ENCODE assay signal across 8 mouse cellular contexts in the genomic region with DNA sequence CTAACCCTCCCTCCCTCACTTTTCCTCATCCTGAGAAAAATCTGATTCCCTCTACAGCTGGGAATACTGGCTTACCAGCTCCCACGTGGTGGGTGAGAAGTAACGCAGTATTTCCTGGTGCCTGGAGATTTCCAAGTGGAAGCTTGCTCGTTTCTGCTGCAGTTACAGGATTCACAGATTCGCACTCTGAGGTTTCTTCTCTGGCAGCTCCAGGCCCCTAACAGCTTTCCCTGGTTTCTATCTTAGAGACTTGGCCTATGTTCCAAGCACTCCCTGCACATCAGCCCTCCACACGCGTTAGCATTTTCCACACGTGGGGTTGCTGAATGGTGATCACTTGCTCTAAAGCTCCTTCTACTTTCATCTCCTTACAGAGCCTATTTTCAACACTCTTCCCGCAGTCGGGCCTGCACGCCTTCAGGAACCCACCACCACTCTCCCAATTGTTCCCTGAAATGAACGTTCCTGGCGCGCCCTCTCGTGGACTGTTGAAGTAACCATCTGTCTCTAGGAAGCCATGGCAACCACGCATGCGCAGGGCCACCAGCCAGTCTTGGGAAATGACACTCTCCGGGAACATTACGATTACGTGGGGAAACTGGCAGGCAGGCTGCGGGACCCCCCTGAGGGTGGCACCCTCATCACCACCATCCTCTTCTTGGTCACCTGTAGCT. TPM values are rescaled to one million over a fixed set of nuclear protein-coding genes. Genes with fewer than 3 reads are reported as not detected.
DNase-seq lines count a peak whose midpoint lies in the region; ATAC-seq lines count a peak whose summit lies in the region.

No protein-coding gene starts in this region.

- peaks cover 25% of the 10 kb centered on the region for H3K4me1 ChIP-seq in forebrain, embryonic 10.5 days
- peaks cover 16% of the 10 kb centered on the region for H3K4me1 ChIP-seq in heart, embryonic 15.5 days (replicated peaks)
- 0 out of 2 replicates have a peak, but pooled peaks cover 6% of the 10 kb centered on the region for H3K4me1 ChIP-seq in liver, embryonic 12.5 days
- H3K4me1 ChIP-seq in stomach, embryonic 15.5 days, result peaks cover 16% of the 10 kb centered on the region

- peaks cover 66% of the 10 kb centered on the region for H3K36me3 ChIP-seq in forebrain, embryonic 10.5 days (replicated peaks)
- peaks cover 20% of the 10 kb centered on the region for H3K36me3 ChIP-seq in heart, embryonic 15.5 days
- peaks cover 5% of the 10 kb centered on the region; the same call in 1 of the 2 replicates for H3K36me3 ChIP-seq in liver, embryonic 12.5 days
- H3K36me3 ChIP-seq in stomach, embryonic 15.5 days, result peaks cover 17% of the 10 kb centered on the region

- H3K9me3 ChIP-seq in forebrain, embryonic 10.5 days, result peaks cover 12% of the 10 kb centered on the region
- H3K9me3 ChIP-seq in heart, embryonic 15.5 days (replicated peaks), result no peaks in the 10 kb centered on the region
- 0 out of 2 replicates have a peak, but pooled peaks cover 3% of the 10 kb centered on the region for H3K9me3 ChIP-seq in liver, embryonic 12.5 days (replicated peaks)
- no peaks in the 10 kb centered on the region for H3K9me3 ChIP-seq in stomach, embryonic 15.5 days

- peak overlapping the region; percentile 42 for H3K4me2 ChIP-seq in heart, embryonic 15.5 days
- peak overlapping the region; percentile 41 for H3K4me2 ChIP-seq in liver, embryonic 12.5 days
- peak overlapping the region; percentile 33 for H3K4me2 ChIP-seq in stomach, embryonic 15.5 days

- H3K27me3 ChIP-seq in forebrain, embryonic 10.5 days (ENCODE audit: poor library complexity, severe bottlenecking), result no peaks in the 10 kb centered on the region
- H3K27me3 ChIP-seq in heart, embryonic 15.5 days, result no peaks in the 10 kb centered on the region
- H3K27me3 ChIP-seq in liver, embryonic 12.5 days (replicated peaks), result no peaks in the 10 kb centered on the region
- H3K27me3 ChIP-seq in stomach, embryonic 15.5 days (replicated peaks), result no peaks in the 10 kb centered on the region

- H3K27ac ChIP-seq in forebrain, embryonic 10.5 days, result peak overlapping the region; percentile 87
- peak overlapping the region; percentile 10 for H3K27ac ChIP-seq in heart, embryonic 15.5 days
- H3K27ac ChIP-seq in liver, embryonic 12.5 days, result no peak overlapping the region
- H3K27ac ChIP-seq in stomach, embryonic 15.5 days, result peak overlapping the region; percentile 76

- ATAC-seq in heart, embryonic 15.5 days (replicated peaks; ENCODE audit: insufficient number of reproducible peaks, insufficient read depth, low FRiP score, low read depth), result peak; percentile 72
- ATAC-seq in liver, embryonic 12.5 days, result no peak
- ATAC-seq in stomach, embryonic 15.5 days (ENCODE audit: insufficient read depth, low FRiP score, low read depth), result peak; percentile 74

- WGBS in forebrain, embryonic 10.5 days, result 8% methylated on average over 20 of the region's 20 CpGs
- WGBS in heart, embryonic 15.5 days, result 4% methylated on average over 20 of the region's 20 CpGs
- 8% methylated on average over 20 of the region's 20 CpGs for WGBS in liver, embryonic 12.5 days (ENCODE audit: insufficient replicate concordance)
- WGBS in stomach, embryonic 15.5 days, result 4% methylated on average over 20 of the region's 20 CpGs

- no peak overlapping the region for H3K9ac ChIP-seq in heart, embryonic 15.5 days
- H3K9ac ChIP-seq in liver, embryonic 12.5 days, result no peak overlapping the region
- no peak overlapping the region for H3K9ac ChIP-seq in stomach, embryonic 15.5 days

- DNase-seq in B cell, adult 2 months, result peak; percentile 89
- DNase-seq in brain, embryonic 18.5 days (ENCODE audit: low read depth, low spot score), result peak; percentile 92
- DNase-seq in forebrain, embryonic 10.5 days (ENCODE audit: extremely low spot score, low spot score), result peak; percentile 97
- DNase-seq in kidney, postnatal 14 days, result peak; percentile 95
- DNase-seq in neural tube, embryonic 10.5 days (ENCODE audit: extremely low spot score, low spot score), result peak; percentile 97

- H3K4me3 ChIP-seq in forebrain, embryonic 10.5 days, result peak overlapping the region; percentile 41
- H3K4me3 ChIP-seq in heart, embryonic 15.5 days, result 0 out of 2 replicates have a peak overlapping the region, but pooled peaks have one; percentile 4
- no peak overlapping the region for H3K4me3 ChIP-seq in liver, embryonic 12.5 days
- no peak overlapping the region for H3K4me3 ChIP-seq in stomach, embryonic 15.5 days (replicated peaks)

RNA-seq across cellular contexts. Expression of a gene that starts 10.0 kb away (rescaled TPM):
- polyA plus RNA-seq in forebrain, embryonic 10.5 days (2016; fragmentation: Nextera tagmentation; extraction: Ambion mirVana), result 50.4 and 53.9 TPM in 2 replicates
- 18.8 and 33.9 TPM in 2 replicates for polyA plus RNA-seq in heart, embryonic 15.5 days (2015; fragmentation: Nextera tagmentation; extraction: Ambion mirVana)
- 4.8 and 5.5 TPM in 2 replicates for polyA plus RNA-seq in liver, embryonic 12.5 days (2016; fragmentation: Nextera tagmentation; extraction: Ambion mirVana)
- 37.7 and 43.4 TPM in 2 replicates for polyA plus RNA-seq in stomach, embryonic 15.5 days (2015; fragmentation: Nextera tagmentation; extraction: Ambion mirVana)

Comparison
In these comparisons a context has a peak if more than half of its experiments do, and no peak if none do; other contexts are left out.
1. H3K4me3 ChIP-seq: peak in forebrain, embryonic 10.5 days (single experiment) and heart, embryonic 15.5 days (single experiment); none in liver, embryonic 12.5 days (single experiment) and stomach, embryonic 15.5 days (single experiment).
2. Peak in every context shown above with its lines, with median percentiles within 50 percentile points of each other: DNase-seq and H3K4me2 ChIP-seq.